Mouse (Mus musculus): ENCODE results near the gene Creb3l1. TPM values are rescaled to one million over a fixed set of nuclear protein-coding genes. Genes with fewer than 3 reads are reported as not detected.
A peak's percentile ranks its signal among the peaks of the same experiment; 100 is the strongest.

Creb3l1 gene
- polyA plus RNA-seq, 1 experiment from 2014 or later = 2.7 TPM

DNA sequence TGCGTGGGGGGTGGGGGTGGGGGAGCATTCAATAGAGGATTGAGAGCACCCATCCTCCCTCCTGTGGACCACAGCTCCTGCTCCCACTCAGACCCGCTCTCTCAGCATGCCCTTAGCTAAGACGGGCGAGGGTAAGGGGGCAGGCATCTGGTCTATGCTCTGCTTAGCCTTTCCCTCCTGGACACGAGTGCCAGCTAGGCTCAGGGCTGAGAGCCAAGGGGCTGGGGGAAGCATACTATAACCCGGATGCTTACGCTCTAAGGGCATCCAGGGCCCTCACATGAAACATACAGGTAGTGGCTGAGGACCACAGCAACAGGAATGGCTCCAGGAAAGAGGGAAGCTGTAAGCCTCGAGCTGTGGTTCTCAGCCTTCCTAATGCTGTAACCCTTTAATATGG is 66.3 kb downstream of the Creb3l1 start:
- H3K4me1 ChIP-seq (ENCODE audit: control insufficient read depth, insufficient read depth, low read depth, low read length) = peaks cover 40% of the 10 kb centered on the region
- no peak overlapping the region for H3K9ac ChIP-seq (ENCODE audit: low read depth, low read length)
- no peaks in the 10 kb centered on the region for H3K9me3 ChIP-seq (ENCODE audit: control insufficient read depth, low read length)
- ATAC-seq = no peak
- 82% methylated on average over 8 of the region's 8 CpGs for WGBS
- H3K27ac ChIP-seq (ENCODE audit: low read depth, low read length) = no peak overlapping the region
- H3K27me3 ChIP-seq (replicated peaks; ENCODE audit: control insufficient read depth, insufficient read depth, low read length) = no peaks in the 10 kb centered on the region
- no peak overlapping the region for H3K4me2 ChIP-seq (ENCODE audit: low read length)
- H3K4me3 ChIP-seq (ENCODE audit: low read length) = no peak overlapping the region
- H3K36me3 ChIP-seq (ENCODE audit: control insufficient read depth, insufficient read depth, low read length) = no peaks in the 10 kb centered on the region

DNA sequence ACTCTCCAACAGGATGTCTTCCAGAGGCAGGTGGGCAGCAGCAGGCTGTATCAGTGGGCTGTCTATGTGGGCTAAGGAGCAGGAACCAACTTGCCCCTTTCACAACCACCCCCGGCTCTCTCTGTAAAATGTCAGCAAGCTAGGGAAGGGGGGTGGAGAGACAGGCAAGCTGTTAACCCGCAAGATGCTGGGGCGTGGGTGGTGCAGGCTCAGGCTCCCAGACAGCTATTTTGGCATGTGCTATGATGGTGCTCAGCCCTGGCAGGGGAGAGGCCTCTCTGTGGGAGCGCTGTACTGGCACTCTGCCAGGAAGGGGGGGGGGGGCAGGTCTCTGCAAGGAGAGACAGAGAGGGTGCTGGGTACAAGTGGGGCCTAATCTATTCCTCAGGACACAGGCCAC is 67.2 kb downstream of the Creb3l1 start:
- Histone ChIP-seq H3K27ac (ENCODE audit: low read depth, low read length) (no peak overlapping the region), H3K4me2 (ENCODE audit: low read length) (no peak overlapping the region), H3K4me1 (ENCODE audit: control insufficient read depth, insufficient read depth, low read depth, low read length) (peaks cover 33% of the 10 kb centered on the region), H3K36me3 (ENCODE audit: control insufficient read depth, insufficient read depth, low read length) (no peaks in the 10 kb centered on the region), H3K27me3 (replicated peaks; ENCODE audit: control insufficient read depth, insufficient read depth, low read length) (no peaks in the 10 kb centered on the region), H3K4me3 (ENCODE audit: low read length) (no peak overlapping the region), H3K9ac (ENCODE audit: low read depth, low read length) (peak overlapping the region; percentile 20), H3K9me3 (ENCODE audit: control insufficient read depth, low read length) (no peaks in the 10 kb centered on the region)
- ATAC-seq = peak; percentile 46; the same call in 1 of the 2 replicates
- 17% methylated on average over 4 of the region's 4 CpGs for WGBS

DNA sequence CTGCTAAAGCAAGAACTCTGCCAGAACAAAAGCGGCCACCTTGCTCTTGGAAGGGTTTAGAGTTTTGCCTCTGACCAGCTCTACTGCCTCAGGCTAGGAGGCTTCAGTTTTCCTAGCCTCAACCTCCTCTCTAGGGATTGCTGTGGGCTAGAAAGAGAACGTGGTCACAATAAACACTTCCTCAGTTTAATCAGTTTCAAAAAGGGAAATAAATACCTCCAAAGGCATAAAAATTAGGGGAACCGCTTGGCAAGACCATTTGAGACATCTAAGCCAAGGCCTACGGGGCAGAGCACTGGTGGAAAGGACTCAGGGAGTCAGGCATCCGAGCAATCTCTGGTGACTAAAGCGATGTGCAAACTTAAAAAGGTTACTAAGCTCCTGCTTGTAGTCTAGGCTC is 68.4 kb downstream of the Creb3l1 start:
- no peak overlapping the region for H3K27ac ChIP-seq (ENCODE audit: low read depth, low read length)
- peaks cover 27% of the 10 kb centered on the region for H3K4me1 ChIP-seq (ENCODE audit: control insufficient read depth, insufficient read depth, low read depth, low read length)
- H3K27me3 ChIP-seq (replicated peaks; ENCODE audit: control insufficient read depth, insufficient read depth, low read length) = no peaks in the 10 kb centered on the region
- no peaks in the 10 kb centered on the region for H3K36me3 ChIP-seq (ENCODE audit: control insufficient read depth, insufficient read depth, low read length)
- H3K9me3 ChIP-seq (ENCODE audit: control insufficient read depth, low read length) = no peaks in the 10 kb centered on the region
- no peak overlapping the region for H3K4me2 ChIP-seq (ENCODE audit: low read length)
- no peak for ATAC-seq
- WGBS = 89% methylated on average over 6 of the region's 6 CpGs
- no peak overlapping the region for H3K4me3 ChIP-seq (ENCODE audit: low read length)
- no peak overlapping the region for H3K9ac ChIP-seq (ENCODE audit: low read depth, low read length)

DNA sequence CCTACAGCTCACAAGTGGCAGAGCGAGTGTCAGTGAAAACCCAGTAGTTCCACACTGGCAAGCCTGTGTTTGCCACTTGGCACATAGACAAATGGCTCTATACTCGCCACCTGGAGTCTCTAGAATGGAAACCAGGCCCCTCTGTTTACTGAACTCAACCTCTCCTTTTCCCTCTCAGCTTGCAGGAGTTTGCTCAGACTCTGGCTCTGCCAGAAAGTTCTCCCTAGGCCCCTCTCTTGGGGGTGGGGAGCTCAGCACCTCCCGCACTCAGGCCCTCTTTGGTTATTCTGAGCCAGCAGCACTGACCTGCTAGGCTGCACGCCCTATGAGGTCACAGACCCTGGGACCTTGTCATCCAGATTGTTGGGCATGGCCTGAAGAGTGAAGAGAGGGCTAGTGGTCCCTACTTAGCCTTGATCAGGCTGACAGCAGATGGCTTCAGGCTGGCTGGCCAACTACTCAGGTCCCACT is 69.1 kb downstream of the Creb3l1 start:
- WGBS = 76% methylated on average over 4 of the region's 4 CpGs

DNA sequence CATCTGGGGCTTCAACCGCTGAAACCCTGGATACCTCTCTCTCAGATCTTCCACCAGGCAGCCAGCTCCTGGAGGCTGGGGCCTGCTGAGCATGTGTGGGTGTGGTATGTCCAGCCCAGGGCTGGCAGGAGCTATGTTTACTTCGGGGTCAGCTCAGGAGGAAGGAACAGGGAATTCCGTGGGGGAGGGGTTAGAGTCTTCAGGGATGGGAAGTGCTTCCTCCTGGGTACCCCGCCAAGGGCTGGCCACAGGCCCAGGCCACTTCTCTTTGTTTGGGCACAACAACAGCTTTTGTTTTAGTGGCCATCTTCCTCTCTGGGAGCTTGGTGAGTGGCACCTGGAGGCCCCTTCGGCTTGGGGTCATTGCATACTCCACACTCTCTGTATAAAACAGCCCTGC is 70.5 kb downstream of the Creb3l1 start:
- H3K9ac ChIP-seq (ENCODE audit: low read depth, low read length) = no peak overlapping the region
- 15% methylated on average over 5 of the region's 5 CpGs for WGBS
- H3K4me3 ChIP-seq (ENCODE audit: low read length) = no peak overlapping the region
- no peaks in the 10 kb centered on the region for H3K27me3 ChIP-seq (replicated peaks; ENCODE audit: control insufficient read depth, insufficient read depth, low read length)
- peaks cover 33% of the 10 kb centered on the region for H3K4me1 ChIP-seq (ENCODE audit: control insufficient read depth, insufficient read depth, low read depth, low read length)
- ATAC-seq = no peak
- H3K27ac ChIP-seq (ENCODE audit: low read depth, low read length) = no peak overlapping the region
- no peaks in the 10 kb centered on the region for H3K9me3 ChIP-seq (ENCODE audit: control insufficient read depth, low read length)
- no peak overlapping the region for H3K4me2 ChIP-seq (ENCODE audit: low read length)
- H3K36me3 ChIP-seq (ENCODE audit: control insufficient read depth, insufficient read depth, low read length) = no peaks in the 10 kb centered on the region

More for the DNA sequence above, 69.1 kb downstream of the Creb3l1 start:
- Histone ChIP-seq H3K4me2 (ENCODE audit: low read length) (no peak overlapping the region), H3K27ac (ENCODE audit: low read depth, low read length) (no peak overlapping the region), H3K9ac (ENCODE audit: low read depth, low read length) (no peak overlapping the region), H3K36me3 (ENCODE audit: control insufficient read depth, insufficient read depth, low read length) (no peaks in the 10 kb centered on the region), H3K4me1 (ENCODE audit: control insufficient read depth, insufficient read depth, low read depth, low read length) (peaks cover 32% of the 10 kb centered on the region), H3K9me3 (ENCODE audit: control insufficient read depth, low read length) (no peaks in the 10 kb centered on the region), H3K4me3 (ENCODE audit: low read length) (no peak overlapping the region), H3K27me3 (replicated peaks; ENCODE audit: control insufficient read depth, insufficient read depth, low read length) (no peaks in the 10 kb centered on the region)
- ATAC-seq = no peak

DNA sequence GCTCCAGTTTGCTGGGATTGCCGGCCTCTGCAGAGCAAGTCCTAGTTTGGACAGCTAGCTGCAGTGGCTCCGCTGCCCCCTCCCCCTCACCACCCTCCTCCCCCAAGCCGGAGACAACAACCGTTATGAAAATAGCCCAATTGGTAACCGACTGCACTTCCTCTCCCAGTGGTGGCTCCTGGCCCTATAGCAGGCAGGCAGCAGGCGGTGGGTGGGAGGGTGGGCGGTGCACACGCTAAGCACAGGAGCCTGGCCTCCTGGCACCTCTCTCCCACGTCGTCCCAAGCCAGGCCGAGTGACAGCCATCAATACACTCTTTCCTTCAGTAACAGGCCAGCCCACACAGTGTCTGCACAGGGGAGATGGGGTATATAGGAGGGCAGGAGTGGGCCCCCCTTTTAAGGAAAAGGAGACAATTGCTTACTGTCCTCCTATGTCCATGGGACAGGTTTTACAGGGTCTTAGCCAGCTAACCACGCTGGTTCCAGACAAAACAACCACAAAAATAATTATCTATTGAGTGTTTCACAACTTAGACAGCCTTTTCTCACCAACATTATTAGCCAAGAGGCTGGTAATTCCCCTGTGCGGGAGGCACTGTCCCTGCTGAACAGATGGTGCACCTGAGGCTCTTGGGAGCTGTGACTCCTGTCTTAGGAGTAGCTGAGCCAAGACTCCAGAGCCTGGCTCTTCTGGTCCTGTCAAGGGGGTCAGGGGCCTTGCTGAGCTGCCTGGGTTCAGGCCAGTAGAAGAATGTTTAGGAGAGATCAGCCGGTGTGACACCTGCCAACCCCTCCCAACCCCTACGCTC is 73.8 kb downstream of the Creb3l1 start:
- WGBS = 12% methylated on average over 15 of the region's 15 CpGs
- no peak overlapping the region for H3K4me3 ChIP-seq (ENCODE audit: low read length)
- H3K4me2 ChIP-seq (ENCODE audit: low read length) = peak overlapping the region; percentile 12
- H3K27ac ChIP-seq (ENCODE audit: low read depth, low read length) = peak overlapping the region; percentile 66
- H3K9me3 ChIP-seq (ENCODE audit: control insufficient read depth, low read length) = no peaks in the 10 kb centered on the region
- peak; percentile 44 for ATAC-seq
- no peaks in the 10 kb centered on the region for H3K36me3 ChIP-seq (ENCODE audit: control insufficient read depth, insufficient read depth, low read length)
- peaks cover 37% of the 10 kb centered on the region for H3K4me1 ChIP-seq (ENCODE audit: control insufficient read depth, insufficient read depth, low read depth, low read length)
- H3K27me3 ChIP-seq (replicated peaks; ENCODE audit: control insufficient read depth, insufficient read depth, low read length) = no peaks in the 10 kb centered on the region
- peak overlapping the region; percentile 47; the same call in 1 of the 2 replicates for H3K9ac ChIP-seq (ENCODE audit: low read depth, low read length)

DNA sequence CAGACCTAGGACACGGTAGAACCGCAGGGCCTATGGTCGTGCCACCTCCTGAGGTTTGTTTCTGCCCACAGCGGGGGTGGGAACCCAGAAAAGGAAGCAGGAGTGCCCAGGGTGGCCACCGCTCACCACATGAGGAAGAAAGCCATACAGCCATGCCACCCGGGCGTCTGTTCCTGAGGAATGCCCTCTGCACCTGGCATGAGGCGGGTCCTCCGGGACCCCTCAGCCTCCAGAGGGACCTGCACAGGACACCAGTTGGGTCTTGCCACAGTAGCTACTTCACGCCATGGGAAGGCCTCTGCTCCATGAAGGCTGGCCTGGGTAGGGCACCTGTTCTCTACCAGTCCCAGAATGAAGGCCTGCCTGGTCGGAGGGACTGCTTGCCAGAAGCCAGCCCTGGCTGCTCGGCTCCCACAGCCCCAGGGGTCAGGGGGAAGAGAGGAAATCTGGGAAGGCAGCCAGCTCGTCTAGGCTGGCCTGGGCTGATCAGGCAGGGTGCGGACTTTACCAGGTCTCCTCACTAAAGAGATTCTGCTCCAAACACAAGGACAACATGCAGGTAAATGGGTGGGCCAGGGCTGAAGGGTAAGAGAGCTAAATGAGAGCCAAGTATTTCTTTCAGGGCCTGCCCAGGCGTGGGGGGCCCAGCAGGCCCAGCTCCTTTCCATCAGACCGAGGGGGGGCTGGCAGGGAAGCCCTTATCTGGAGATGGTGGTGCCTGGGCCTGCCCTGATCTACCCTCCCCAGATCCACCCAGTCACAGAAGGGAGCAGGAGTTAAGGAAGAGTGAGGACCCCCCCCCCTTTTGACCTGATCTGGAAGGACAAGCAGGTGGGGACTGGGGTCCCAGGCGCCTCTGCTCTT is 74.7 kb downstream of the Creb3l1 start:
- Histone ChIP-seq H3K36me3 (ENCODE audit: control insufficient read depth, insufficient read depth, low read length) (no peaks in the 10 kb centered on the region), H3K4me2 (ENCODE audit: low read length) (peak overlapping the region; percentile 12), H3K4me3 (ENCODE audit: low read length) (no peak overlapping the region), H3K4me1 (ENCODE audit: control insufficient read depth, insufficient read depth, low read depth, low read length) (peaks cover 36% of the 10 kb centered on the region), H3K27me3 (replicated peaks; ENCODE audit: control insufficient read depth, insufficient read depth, low read length) (no peaks in the 10 kb centered on the region), H3K9ac (ENCODE audit: low read depth, low read length) (peak overlapping the region; percentile 47), H3K9me3 (ENCODE audit: control insufficient read depth, low read length) (no peaks in the 10 kb centered on the region), H3K27ac (ENCODE audit: low read depth, low read length) (peak overlapping the region; percentile 66)
- ATAC-seq = peak; percentile 44
- 60% methylated on average over 17 of the region's 17 CpGs for WGBS

DNA sequence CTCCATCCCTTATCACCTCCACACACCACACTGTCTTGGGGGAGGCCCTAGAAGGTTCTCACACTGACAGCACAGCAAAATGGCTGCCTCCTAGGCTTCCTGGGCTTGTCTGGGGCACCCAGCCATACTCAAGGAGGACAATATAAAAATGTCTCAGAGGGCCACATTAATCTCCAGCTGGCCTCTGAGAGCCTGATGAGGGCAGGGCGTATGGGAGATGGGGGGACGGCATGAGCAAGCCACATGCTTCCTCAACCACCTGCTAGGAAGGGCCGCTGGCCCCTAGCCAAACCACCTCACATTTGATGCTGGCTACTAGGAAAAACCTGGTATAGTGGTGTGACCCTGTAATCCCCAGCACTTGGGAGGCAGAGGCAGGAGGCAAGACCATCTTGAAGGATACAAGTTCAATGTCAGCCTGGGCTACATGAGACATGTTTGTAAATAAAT is 75.5 kb downstream of the Creb3l1 start:
- ATAC-seq = no peak
- H3K9me3 ChIP-seq (ENCODE audit: control insufficient read depth, low read length) = no peaks in the 10 kb centered on the region
- no peaks in the 10 kb centered on the region for H3K27me3 ChIP-seq (replicated peaks; ENCODE audit: control insufficient read depth, insufficient read depth, low read length)
- no peaks in the 10 kb centered on the region for H3K36me3 ChIP-seq (ENCODE audit: control insufficient read depth, insufficient read depth, low read length)
- H3K27ac ChIP-seq (ENCODE audit: low read depth, low read length) = no peak overlapping the region
- H3K4me2 ChIP-seq (ENCODE audit: low read length) = no peak overlapping the region
- WGBS = 50% methylated on average over 3 of the region's 3 CpGs
- H3K4me1 ChIP-seq (ENCODE audit: control insufficient read depth, insufficient read depth, low read depth, low read length) = peaks cover 40% of the 10 kb centered on the region
- H3K9ac ChIP-seq (ENCODE audit: low read depth, low read length) = no peak overlapping the region
- H3K4me3 ChIP-seq (ENCODE audit: low read length) = no peak overlapping the region

DNA sequence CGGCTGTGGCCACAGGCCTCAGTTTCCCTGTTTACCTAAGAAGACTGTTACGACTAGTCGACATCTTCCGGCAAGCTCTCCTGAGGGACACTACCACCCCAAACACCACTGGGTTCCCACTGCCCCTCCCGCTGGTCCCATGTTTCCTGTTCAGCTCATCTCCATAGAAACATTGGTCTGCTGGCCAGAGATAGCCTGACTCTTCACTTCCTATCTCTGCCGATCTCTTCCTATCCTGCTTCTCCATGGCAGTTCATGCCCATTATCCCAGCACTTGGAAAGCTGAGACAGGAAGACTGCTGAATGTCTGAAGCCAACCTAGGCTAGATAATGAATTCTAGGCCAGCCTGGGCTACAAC is 76.2 kb downstream of the Creb3l1 start:
- WGBS = 78% methylated on average over 6 of the region's 6 CpGs
- no peak overlapping the region for H3K4me3 ChIP-seq (ENCODE audit: low read length)
- no peaks in the 10 kb centered on the region for H3K36me3 ChIP-seq (ENCODE audit: control insufficient read depth, insufficient read depth, low read length)
- peaks cover 40% of the 10 kb centered on the region for H3K4me1 ChIP-seq (ENCODE audit: control insufficient read depth, insufficient read depth, low read depth, low read length)
- peak overlapping the region; percentile 55 for H3K27ac ChIP-seq (ENCODE audit: low read depth, low read length)
- no peak overlapping the region for H3K4me2 ChIP-seq (ENCODE audit: low read length)
- no peak for ATAC-seq
- H3K9me3 ChIP-seq (ENCODE audit: control insufficient read depth, low read length) = no peaks in the 10 kb centered on the region
- H3K27me3 ChIP-seq (replicated peaks; ENCODE audit: control insufficient read depth, insufficient read depth, low read length) = no peaks in the 10 kb centered on the region
- no peak overlapping the region for H3K9ac ChIP-seq (ENCODE audit: low read depth, low read length)

Data from hindbrain, embryonic 16.5 days (tissue).